Mouse (Mus musculus): ENCODE results near the gene Xlr. TPM values are rescaled to one million over a fixed set of nuclear protein-coding genes. Genes with fewer than 3 reads are reported as not detected.
"Not testable (repeated sequence)": the region's sequence is repeated elsewhere in the genome, so short reads cannot be mapped to it uniquely, and the experiment has no call there.

Gene Xlr
- 0.53 and 1.9 TPM in 2 replicates for polyA plus RNA-seq (2014; fragmentation: Nextera tagmentation; extraction: Ambion mirVana)

DNA sequence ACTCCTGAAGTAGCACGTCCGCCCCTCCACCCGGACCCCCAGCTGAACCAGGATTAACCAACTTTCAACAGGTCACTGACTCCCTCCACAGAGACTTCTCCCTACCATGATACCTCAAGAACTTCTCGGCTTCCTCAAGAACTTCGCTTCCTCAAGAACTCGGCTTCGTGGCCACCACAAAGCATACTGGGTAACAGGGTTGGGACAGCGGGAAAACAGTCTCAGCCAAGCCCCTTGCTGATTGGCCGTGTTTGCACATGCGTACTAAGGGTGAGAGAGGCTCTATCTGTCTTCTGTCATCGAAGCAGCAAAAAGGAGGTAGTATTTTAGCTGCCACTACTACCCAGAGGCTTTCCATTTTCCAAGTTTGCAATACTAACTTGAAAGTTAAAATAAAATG is at the start of gene Xlr:
TSS of gene Xlr (minus strand) at position 188 of the 400 bp plus-strand sequence.
- not testable (repeated sequence) for ATAC-seq (ENCODE audit: low FRiP score, low TSS enrichment); H3K9me3 ChIP-seq (ENCODE audit: control insufficient read depth, low read length); H3K36me3 ChIP-seq (ENCODE audit: control insufficient read depth, insufficient read depth, low read length); H3K4me1 ChIP-seq (ENCODE audit: control insufficient read depth, insufficient read depth, low read length); H3K4me2 ChIP-seq (ENCODE audit: low read length); H3K27ac ChIP-seq (replicated peaks; ENCODE audit: low read depth, low read length); DNase-seq; H3K27me3 ChIP-seq (ENCODE audit: control insufficient read depth, insufficient read depth, low read length); H3K9ac ChIP-seq (replicated peaks; ENCODE audit: low read length); H3K4me3 ChIP-seq (replicated peaks; ENCODE audit: low read depth, low read length)
- WGBS: 87% methylated on average over 11 of the region's 11 CpGs

GRCm38 (mm10) chrX:53799074-53799473 is 1.6 kb upstream of the Xlr start:
- H3K9me3 ChIP-seq (ENCODE audit: control insufficient read depth, low read length): no peaks in the 10 kb centered on the region
- no peaks in the 10 kb centered on the region for H3K27me3 ChIP-seq (ENCODE audit: control insufficient read depth, insufficient read depth, low read length)
- no peaks in the 10 kb centered on the region for H3K4me1 ChIP-seq (ENCODE audit: control insufficient read depth, insufficient read depth, low read length)
- H3K27ac ChIP-seq (replicated peaks; ENCODE audit: low read depth, low read length): no peak overlapping the region
- H3K9ac ChIP-seq (replicated peaks; ENCODE audit: low read length): no peak overlapping the region
- H3K36me3 ChIP-seq (ENCODE audit: control insufficient read depth, insufficient read depth, low read length): no peaks in the 10 kb centered on the region
- no peak overlapping the region for H3K4me2 ChIP-seq (ENCODE audit: low read length)
- WGBS: 39% methylated on average over 3 of the region's 3 CpGs
- H3K4me3 ChIP-seq (replicated peaks; ENCODE audit: low read depth, low read length): no peak overlapping the region
- ATAC-seq (ENCODE audit: low FRiP score, low TSS enrichment) (no peak), DNase-seq (peak; percentile 60)

- Histone ChIP-seq H3K27me3 (ENCODE audit: control insufficient read depth, insufficient read depth, low read length) (no peaks in the 10 kb centered on the region), H3K36me3 (ENCODE audit: control insufficient read depth, insufficient read depth, low read length) (no peaks in the 10 kb centered on the region), H3K9me3 (ENCODE audit: control insufficient read depth, low read length) (no peaks in the 10 kb centered on the region), H3K4me3 (replicated peaks; ENCODE audit: low read depth, low read length) (no peak within 1 kb of the TSS), H3K9ac (replicated peaks; ENCODE audit: low read length) (no peak within 1 kb of the TSS), H3K4me2 (ENCODE audit: low read length) (no peak within 1 kb of the TSS), H3K27ac (replicated peaks; ENCODE audit: low read depth, low read length) (no peak within 1 kb of the TSS), H3K4me1 (ENCODE audit: control insufficient read depth, insufficient read depth, low read length) (no peaks in the 10 kb centered on the region)
- WGBS: 89% methylated on average over 12 of the region's 12 CpGs
- no peak for DNase-seq
- ATAC-seq (ENCODE audit: low FRiP score, low TSS enrichment): no peak
Measured at GRCm38 (mm10) chrX:53776276-53776675, 21.2 kb downstream of the Xlr start, which contains the start of gene Zfp36l3. Gene Zfp36l3 (minus strand): TSS chrX:53776394.

GRCm38 (mm10) chrX:53757736-53758135 is 39.8 kb downstream of the Xlr start, which contains the start of gene 1700013H16Rik:
Gene 1700013H16Rik (minus strand): TSS chrX:53757831.
- H3K4me1 ChIP-seq (ENCODE audit: control insufficient read depth, insufficient read depth, low read length): no peaks in the 10 kb centered on the region
- H3K9ac ChIP-seq (replicated peaks; ENCODE audit: low read length): no peak within 1 kb of the TSS
- ATAC-seq (ENCODE audit: low FRiP score, low TSS enrichment) (no peak), DNase-seq (no peak)
- H3K9me3 ChIP-seq (ENCODE audit: control insufficient read depth, low read length): no peaks in the 10 kb centered on the region
- H3K36me3 ChIP-seq (ENCODE audit: control insufficient read depth, insufficient read depth, low read length): no peaks in the 10 kb centered on the region
- no peak within 1 kb of the TSS for H3K4me2 ChIP-seq (ENCODE audit: low read length)
- no peak within 1 kb of the TSS for H3K4me3 ChIP-seq (replicated peaks; ENCODE audit: low read depth, low read length)
- no peak within 1 kb of the TSS for H3K27ac ChIP-seq (replicated peaks; ENCODE audit: low read depth, low read length)
- H3K27me3 ChIP-seq (ENCODE audit: control insufficient read depth, insufficient read depth, low read length): no peaks in the 10 kb centered on the region
- 94% methylated on average over 16 of the region's 16 CpGs for WGBS

DNA sequence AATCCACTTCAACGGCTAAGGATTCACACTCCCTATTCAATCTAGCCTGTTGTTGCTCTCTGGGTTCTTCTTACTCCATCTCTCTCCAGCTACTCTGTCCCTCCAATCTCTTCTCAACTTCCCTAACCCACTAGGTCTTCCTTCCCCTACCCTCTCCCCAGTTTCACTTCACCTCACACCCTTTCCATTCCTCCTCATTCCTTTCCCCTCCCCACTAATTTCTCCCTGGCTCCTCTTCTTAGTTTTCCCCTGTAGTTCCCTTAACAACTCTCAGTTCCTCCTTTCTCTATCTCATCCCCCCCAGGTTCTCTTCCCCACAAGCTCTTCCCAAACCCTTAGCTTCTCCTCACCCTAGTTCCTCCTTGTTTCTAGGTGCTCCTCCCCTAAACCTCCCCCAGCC is 44.7 kb downstream of the Xlr start:
- no peaks in the 10 kb centered on the region for H3K36me3 ChIP-seq (ENCODE audit: control insufficient read depth, insufficient read depth, low read length)
- H3K4me1 ChIP-seq (ENCODE audit: control insufficient read depth, insufficient read depth, low read length): no peaks in the 10 kb centered on the region
- H3K4me2 ChIP-seq (ENCODE audit: low read length): no peak overlapping the region
- ATAC-seq (ENCODE audit: low FRiP score, low TSS enrichment): no peak
- no peaks in the 10 kb centered on the region for H3K9me3 ChIP-seq (ENCODE audit: control insufficient read depth, low read length)
- no peak overlapping the region for H3K27ac ChIP-seq (replicated peaks; ENCODE audit: low read depth, low read length)
- DNase-seq: no peak
- H3K9ac ChIP-seq (replicated peaks; ENCODE audit: low read length): no peak overlapping the region
- no peaks in the 10 kb centered on the region for H3K27me3 ChIP-seq (ENCODE audit: control insufficient read depth, insufficient read depth, low read length)
- H3K4me3 ChIP-seq (replicated peaks; ENCODE audit: low read depth, low read length): no peak overlapping the region
- WGBS: 72% methylated on average over 1 of the region's 1 CpGs

DNA sequence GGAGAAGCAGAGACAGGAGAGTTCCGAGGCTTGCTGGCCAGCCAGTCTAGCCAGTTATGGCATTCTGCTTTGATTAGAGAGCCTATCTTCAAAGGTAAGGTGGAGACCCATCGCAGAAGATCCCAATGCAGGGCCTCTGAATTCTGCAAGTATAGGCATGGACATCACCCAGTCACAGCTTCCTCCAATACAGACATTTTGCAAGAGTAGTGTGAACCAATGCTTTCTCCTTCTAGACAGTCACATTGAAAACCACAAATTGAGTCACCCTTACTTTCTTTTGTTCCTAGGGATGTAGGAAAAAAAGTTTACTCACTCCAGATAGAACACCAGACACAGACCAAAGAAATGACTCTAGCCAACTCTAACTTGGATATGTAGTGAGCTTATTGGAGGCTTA is 68.5 kb downstream of the Xlr start:
- Histone ChIP-seq H3K27ac (replicated peaks; ENCODE audit: low read depth, low read length) (no peak overlapping the region), H3K4me3 (replicated peaks; ENCODE audit: low read depth, low read length) (no peak overlapping the region), H3K9ac (replicated peaks; ENCODE audit: low read length) (no peak overlapping the region), H3K27me3 (ENCODE audit: control insufficient read depth, insufficient read depth, low read length) (no peaks in the 10 kb centered on the region), H3K4me2 (ENCODE audit: low read length) (no peak overlapping the region), H3K9me3 (ENCODE audit: control insufficient read depth, low read length) (no peaks in the 10 kb centered on the region), H3K4me1 (ENCODE audit: control insufficient read depth, insufficient read depth, low read length) (no peaks in the 10 kb centered on the region), H3K36me3 (ENCODE audit: control insufficient read depth, insufficient read depth, low read length) (no peaks in the 10 kb centered on the region)
- 85% methylated on average over 2 of the region's 2 CpGs for WGBS
- ATAC-seq (ENCODE audit: low FRiP score, low TSS enrichment) (no peak), DNase-seq (no peak)

Other genes starting within 250 kb of the Xlr start
- gene Rtl8c, start 189.7 kb downstream of the Xlr start, polyA plus RNA-seq (2014; fragmentation: Nextera tagmentation; extraction: Ambion mirVana): 214 and 254 TPM in 2 replicates
- 0.70 TPM in 1 of 2 replicates, not detected in the other for gene Gm14597, start 188.7 kb downstream of the Xlr start, polyA plus RNA-seq (2014; fragmentation: Nextera tagmentation; extraction: Ambion mirVana)
- gene Rtl8a, start 154.0 kb downstream of the Xlr start, polyA plus RNA-seq (2014; fragmentation: Nextera tagmentation; extraction: Ambion mirVana): 240 and 291 TPM in 2 replicates
- 173 and 230 TPM in 2 replicates for gene Rtl8b, start 127.3 kb downstream of the Xlr start, polyA plus RNA-seq (2014; fragmentation: Nextera tagmentation; extraction: Ambion mirVana)
- 0.15 and 0.34 TPM in 2 replicates for gene 4930502E18Rik, start 72.9 kb downstream of the Xlr start, polyA plus RNA-seq (2014; fragmentation: Nextera tagmentation; extraction: Ambion mirVana)
- gene 1700013H16Rik, start 39.9 kb downstream of the Xlr start, polyA plus RNA-seq (2014; fragmentation: Nextera tagmentation; extraction: Ambion mirVana): not detected in 2 replicates
- gene Zfp36l3, start 21.3 kb downstream of the Xlr start, polyA plus RNA-seq (2014; fragmentation: Nextera tagmentation; extraction: Ambion mirVana): not detected in 2 replicates